Mouse (Mus musculus) forebrain, embryonic 13.5 days (tissue): ENCODE data around the gene Mrm2. TPM values are rescaled to one million over a fixed set of nuclear protein-coding genes. Genes with fewer than 3 reads are reported as not detected.

Experiments used
- ATAC-seq: fragments of 200-750 bp; cut with Nextera tagmentation; 2 replicates; pipeline ENCODE4 v1.8.0; 2017
- H3K27ac ChIP-seq: fragments of 300-500 bp; sonication (generic); 2 replicates; pipeline ENCODE4 v1.5.1; 2015; ENCODE audit warnings: inconsistent platforms, mild to moderate bottlenecking, moderate library complexity
- H3K27me3 ChIP-seq: fragments of 300-500 bp; sonication (generic); 2 replicates; pipeline ENCODE4 v1.6.1; 2015; ENCODE audit warnings: mild to moderate bottlenecking, inconsistent platforms
- H3K36me3 ChIP-seq: fragments of 300-500 bp; sonication (generic); 2 replicates; pipeline ENCODE4 v1.6.1; 2015; ENCODE audit warnings: mild to moderate bottlenecking, inconsistent platforms; ENCODE audit not compliant: poor library complexity, severe bottlenecking
- H3K4me1 ChIP-seq: fragments of 300-500 bp; sonication (generic); 2 replicates; pipeline ENCODE4 v1.6.1; 2015; ENCODE audit warnings: inconsistent platforms
- H3K4me2 ChIP-seq: fragments of 300-500 bp; sonication (generic); 2 replicates; pipeline ENCODE4 v1.6.1; 2015; ENCODE audit warnings: inconsistent platforms, mild to moderate bottlenecking, moderate library complexity
- H3K4me3 ChIP-seq: fragments of 300-500 bp; sonication (generic); 2 replicates; pipeline ENCODE4 v1.5.1; 2015; ENCODE audit warnings: mild to moderate bottlenecking, inconsistent platforms
- H3K9ac ChIP-seq: fragments of 300-500 bp; sonication (generic); 2 replicates; pipeline ENCODE4 v1.6.1; 2015; ENCODE audit warnings: mild to moderate bottlenecking, inconsistent platforms
- H3K9me3 ChIP-seq: fragments of 300-500 bp; sonication (generic); replicated peaks from 2 replicates; pipeline ENCODE4 v1.6.1; 2016; ENCODE audit warnings: inconsistent platforms
- WGBS: fragments of 180-500 bp; shearing (Covaris S2); methylation state at CpG from one replicate; pipeline ENCODE4 v1.1.7; 2015; 5-methylcytosine and 5-hydroxymethylcytosine counted together
- polyA plus RNA-seq: library from polyadenylated mRNA; unstranded; fragments of >200 nt; fragmentation: Nextera tagmentation; extraction: Ambion mirVana; gene quantifications from 2 replicates; pipeline ENCODE4 v1.2.1, GENCODE M21; 2015

Mrm2 gene
- polyA plus RNA-seq: 20.8 and 21.8 TPM in 2 replicates

GRCm38 (mm10) chr5:140331615-140332512 lies at the start of gene Mrm2:
Gene Mrm2, minus strand, starts transcription at chr5:140331898.
- Histone ChIP-seq H3K27ac (peak within 1 kb of the TSS; percentile 86), H3K27me3 (no peaks in the 10 kb centered on the region), H3K4me3 (peak within 1 kb of the TSS; percentile 68), H3K4me2 (peak within 1 kb of the TSS; percentile 90), H3K36me3 (peaks cover 31% of the 10 kb centered on the region), H3K9ac (peak within 1 kb of the TSS; percentile 84), H3K4me1 (peaks cover 17% of the 10 kb centered on the region), H3K9me3 (no peaks in the 10 kb centered on the region)
- WGBS: under 1% methylated on average over 39 of the region's 39 CpGs
- ATAC-seq: peak; percentile 87

DNA sequence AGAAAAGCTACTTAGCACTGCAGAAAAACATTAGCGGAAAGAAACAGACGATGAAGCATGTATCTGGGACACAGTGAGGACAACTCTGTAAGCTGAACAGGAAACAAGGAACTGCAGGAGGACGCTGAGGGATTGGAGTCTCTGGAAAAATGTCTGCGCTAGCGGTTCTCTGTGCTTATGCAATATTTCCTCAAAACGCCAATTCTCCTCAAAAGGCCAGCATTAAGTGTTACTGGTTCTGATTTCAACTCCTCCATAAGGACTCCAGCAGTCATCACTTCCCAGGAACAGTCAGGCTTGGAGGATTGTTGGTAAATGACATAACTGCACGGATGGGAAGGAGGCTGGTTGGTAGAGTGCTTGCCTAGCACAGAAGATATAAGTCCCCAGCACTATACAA lies 49.5 kb upstream of the Mrm2 start:
- H3K4me3 ChIP-seq: no peak overlapping the region
- H3K36me3 ChIP-seq: no peaks in the 10 kb centered on the region
- 96% methylated on average over 7 of the region's 7 CpGs for WGBS
- no peaks in the 10 kb centered on the region for H3K9me3 ChIP-seq
- no peak overlapping the region for H3K27ac ChIP-seq
- no peak overlapping the region for H3K4me2 ChIP-seq
- no peaks in the 10 kb centered on the region for H3K27me3 ChIP-seq
- no peak for ATAC-seq
- peaks cover 5% of the 10 kb centered on the region; the same call in 1 of the 2 replicates for H3K4me1 ChIP-seq
- no peak overlapping the region for H3K9ac ChIP-seq

- H3K4me1 ChIP-seq: peaks cover 9% of the 10 kb centered on the region
- H3K36me3 ChIP-seq: no peaks in the 10 kb centered on the region
- ATAC-seq: no peak
- no peak overlapping the region for H3K4me3 ChIP-seq
- no peak overlapping the region for H3K9ac ChIP-seq
- WGBS: 79% methylated on average over 6 of the region's 6 CpGs
- H3K27me3 ChIP-seq: no peaks in the 10 kb centered on the region
- no peaks in the 10 kb centered on the region for H3K9me3 ChIP-seq
- H3K27ac ChIP-seq: no peak overlapping the region
- H3K4me2 ChIP-seq: no peak overlapping the region
Observed at GRCm38 (mm10) chr5:140379299-140379698, 47.6 kb upstream of the Mrm2 start.

DNA sequence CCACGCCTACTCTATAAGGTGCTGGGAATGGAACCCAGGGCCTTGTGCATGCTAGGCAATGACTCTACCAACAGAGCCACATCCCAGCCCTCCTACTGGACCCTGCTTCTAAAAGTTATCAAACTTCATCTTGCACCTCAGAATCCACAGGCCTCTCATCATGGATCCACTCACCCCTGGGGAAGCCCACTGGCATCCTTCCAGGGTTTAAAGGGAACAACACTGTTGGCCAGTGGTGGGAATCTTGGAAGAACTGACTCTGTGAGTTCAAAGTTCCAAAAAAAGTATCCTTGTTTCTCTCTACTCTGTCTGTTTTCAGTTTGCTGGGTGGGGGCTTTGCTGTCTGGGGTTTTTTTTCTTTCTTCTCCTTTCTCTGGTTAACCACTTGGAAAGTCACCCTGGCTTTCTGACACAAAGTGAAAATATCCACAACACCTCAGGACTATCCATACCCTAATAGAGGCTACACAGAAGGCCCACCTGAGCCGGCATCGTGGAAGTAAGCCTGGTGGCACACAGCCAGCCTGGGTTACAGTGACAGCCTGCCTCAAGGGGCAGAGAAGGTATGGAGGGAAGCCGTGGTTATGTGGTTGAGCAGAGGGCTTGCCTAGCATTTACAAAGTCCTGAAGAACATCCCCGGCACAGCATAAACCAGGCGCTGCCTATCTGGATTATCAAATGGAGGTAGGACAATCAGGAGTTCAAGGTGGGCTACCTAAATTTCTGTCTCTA lies 46.6 kb upstream of the Mrm2 start:
- Histone ChIP-seq H3K4me3 (no peak overlapping the region), H3K9me3 (no peaks in the 10 kb centered on the region), H3K4me2 (no peak overlapping the region), H3K9ac (no peak overlapping the region), H3K36me3 (no peaks in the 10 kb centered on the region), H3K4me1 (peaks cover 6% of the 10 kb centered on the region), H3K27ac (no peak overlapping the region), H3K27me3 (no peaks in the 10 kb centered on the region)
- no peak for ATAC-seq
- 91% methylated on average over 6 of the region's 6 CpGs for WGBS

DNA sequence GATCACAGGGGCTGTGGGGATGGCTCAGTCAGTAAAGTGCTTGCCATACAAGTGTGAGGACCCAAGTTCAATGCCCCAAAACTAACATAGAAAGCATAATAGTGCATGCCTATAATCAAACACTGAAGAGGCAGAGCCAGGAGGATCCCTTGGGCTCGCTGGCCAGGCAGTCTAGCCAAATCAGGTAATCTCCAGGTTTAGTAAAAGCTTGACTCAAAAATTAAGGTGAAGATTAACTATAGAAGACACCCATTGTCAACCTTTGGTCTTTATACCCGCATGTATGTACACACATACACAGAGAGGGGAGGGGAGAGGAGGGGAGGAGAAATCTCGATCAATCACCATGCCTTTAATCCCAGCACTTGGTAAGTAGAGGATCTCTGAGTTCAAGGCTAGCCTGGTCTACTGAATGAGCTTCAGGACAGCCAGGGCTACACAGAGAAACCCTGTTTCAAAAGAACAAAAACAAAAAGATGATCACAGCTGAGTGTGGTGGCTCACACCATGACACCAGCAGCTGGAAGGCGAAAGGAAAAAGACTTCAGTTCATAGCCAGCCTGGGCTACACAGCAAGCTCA lies 43.6 kb upstream of the Mrm2 start:
- Histone ChIP-seq H3K4me3 (no peak overlapping the region), H3K4me2 (no peak overlapping the region), H3K36me3 (no peaks in the 10 kb centered on the region), H3K9me3 (no peaks in the 10 kb centered on the region), H3K27me3 (no peaks in the 10 kb centered on the region), H3K9ac (no peak overlapping the region), H3K27ac (no peak overlapping the region), H3K4me1 (peaks cover 6% of the 10 kb centered on the region)
- no peak for ATAC-seq
- WGBS: 91% methylated on average over 4 of the region's 4 CpGs

DNA sequence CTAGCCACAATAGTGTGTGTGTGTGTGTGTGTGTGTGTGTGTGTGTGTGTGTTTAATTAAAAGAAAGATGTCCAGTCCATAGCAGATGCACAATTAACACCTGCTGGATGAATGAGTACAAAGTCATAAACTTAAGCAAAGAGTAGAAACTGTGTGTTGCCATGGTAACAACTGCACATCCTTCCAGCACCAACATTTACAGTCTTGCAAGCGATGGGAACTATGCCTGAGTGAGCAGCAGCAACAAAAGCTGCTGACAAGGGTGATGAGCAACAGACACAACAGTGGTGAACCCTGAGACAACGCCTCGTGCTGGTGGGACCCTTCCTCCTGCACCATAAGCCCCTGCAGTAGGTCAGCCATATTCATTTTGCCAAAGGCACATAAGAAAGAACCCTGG lies 42.5 kb upstream of the Mrm2 start:
- Histone ChIP-seq H3K9me3 (no peaks in the 10 kb centered on the region), H3K36me3 (no peaks in the 10 kb centered on the region), H3K9ac (no peak overlapping the region), H3K27me3 (no peaks in the 10 kb centered on the region), H3K27ac (no peak overlapping the region), H3K4me2 (no peak overlapping the region), H3K4me3 (no peak overlapping the region), H3K4me1 (peaks cover 6% of the 10 kb centered on the region)
- no peak for ATAC-seq
- WGBS: 29% methylated on average over 3 of the region's 3 CpGs

GRCm38 (mm10) chr5:140373711-140374110 lies 42.0 kb upstream of the Mrm2 start:
- 85% methylated on average over 2 of the region's 2 CpGs for WGBS
- Histone ChIP-seq H3K9ac (no peak overlapping the region), H3K27me3 (no peaks in the 10 kb centered on the region), H3K9me3 (no peaks in the 10 kb centered on the region), H3K4me2 (no peak overlapping the region), H3K4me1 (peaks cover 6% of the 10 kb centered on the region), H3K4me3 (no peak overlapping the region), H3K27ac (no peak overlapping the region), H3K36me3 (no peaks in the 10 kb centered on the region)
- no peak for ATAC-seq

DNA sequence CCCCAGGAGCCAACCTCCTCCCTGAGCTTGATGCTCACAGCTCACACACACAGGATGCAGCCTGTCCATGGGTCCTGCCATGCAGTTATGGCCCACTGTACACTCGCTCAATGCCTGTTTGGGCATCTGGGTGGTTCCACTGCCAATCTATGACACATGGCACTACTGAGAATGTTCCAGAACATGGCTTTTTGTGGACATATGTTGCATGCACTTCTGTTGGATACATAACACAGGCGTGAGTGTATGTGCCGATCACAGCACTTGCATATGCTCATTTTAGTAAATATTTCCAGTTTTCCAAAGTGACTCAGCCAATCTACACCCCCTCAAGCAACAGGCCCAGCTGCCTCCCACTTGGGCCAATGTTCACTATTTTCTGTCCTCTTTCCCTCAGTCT lies 40.0 kb upstream of the Mrm2 start:
- Histone ChIP-seq H3K4me1 (peaks cover 6% of the 10 kb centered on the region), H3K9ac (no peak overlapping the region), H3K4me3 (no peak overlapping the region), H3K9me3 (no peaks in the 10 kb centered on the region), H3K27ac (no peak overlapping the region), H3K4me2 (no peak overlapping the region), H3K36me3 (no peaks in the 10 kb centered on the region), H3K27me3 (no peaks in the 10 kb centered on the region)
- 85% methylated on average over 3 of the region's 3 CpGs for WGBS
- ATAC-seq: peak; percentile 27; the same call in 1 of the 2 replicates

GRCm38 (mm10) chr5:140370446-140371254 lies 39.0 kb upstream of the Mrm2 start:
- Histone ChIP-seq H3K4me2 (no peak overlapping the region), H3K27ac (no peak overlapping the region), H3K27me3 (no peaks in the 10 kb centered on the region), H3K4me3 (no peak overlapping the region), H3K9me3 (no peaks in the 10 kb centered on the region), H3K9ac (no peak overlapping the region), H3K4me1 (peaks cover 6% of the 10 kb centered on the region), H3K36me3 (no peaks in the 10 kb centered on the region)
- ATAC-seq: no peak
- WGBS: 86% methylated on average over 6 of the region's 6 CpGs

- Histone ChIP-seq H3K4me2 (no peak overlapping the region), H3K4me3 (no peak overlapping the region), H3K9ac (no peak overlapping the region), H3K9me3 (no peaks in the 10 kb centered on the region), H3K27me3 (no peaks in the 10 kb centered on the region), H3K27ac (no peak overlapping the region), H3K36me3 (no peaks in the 10 kb centered on the region), H3K4me1 (peaks cover 3% of the 10 kb centered on the region)
- WGBS: 92% methylated on average over 2 of the region's 2 CpGs
- no peak for ATAC-seq
Observed at GRCm38 (mm10) chr5:140369466-140369865, 37.8 kb upstream of the Mrm2 start.

- Histone ChIP-seq H3K36me3 (no peaks in the 10 kb centered on the region), H3K9ac (no peak overlapping the region), H3K27ac (no peak overlapping the region), H3K4me3 (no peak overlapping the region), H3K9me3 (no peaks in the 10 kb centered on the region), H3K4me1 (no peaks in the 10 kb centered on the region), H3K4me2 (no peak overlapping the region), H3K27me3 (no peaks in the 10 kb centered on the region)
- 97% methylated on average over 4 of the region's 4 CpGs for WGBS
- no peak for ATAC-seq
Observed at GRCm38 (mm10) chr5:140368926-140369325, 37.2 kb upstream of the Mrm2 start.
